Mouse (Mus musculus): ENCODE data around the gene Slc2a3. TPM values are rescaled to one million over a fixed set of nuclear protein-coding genes. Genes with fewer than 3 reads are reported as not detected.

Gene Slc2a3
- 100 and 101 TPM in 2 replicates for polyA plus RNA-seq (2012; rRNA removed)

DNA sequence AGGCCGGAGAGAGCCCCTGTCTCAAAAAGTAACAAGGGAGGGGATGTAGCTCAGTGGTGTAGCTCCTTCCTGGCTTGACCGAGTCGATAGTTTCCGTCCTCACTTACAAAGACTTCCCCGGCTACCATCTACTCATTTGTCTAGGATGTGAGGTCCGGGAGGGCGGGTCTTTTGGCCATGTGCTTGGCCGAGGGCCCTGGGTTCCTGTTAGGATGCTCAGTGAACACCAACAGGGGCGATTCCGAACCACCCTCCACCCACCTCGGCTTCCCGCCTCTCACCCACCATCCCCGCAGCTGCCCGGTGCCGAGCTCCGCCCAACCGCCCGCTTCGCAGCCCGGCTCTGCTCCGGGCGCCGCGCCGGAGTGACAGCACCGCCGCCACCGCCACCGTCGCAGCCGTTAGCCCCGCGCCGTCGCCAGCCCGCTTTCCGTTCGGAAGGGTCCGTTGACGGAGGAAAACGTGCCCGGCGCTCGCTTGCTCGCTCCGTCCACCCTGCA, at the start of gene Slc2a3:
TSS of gene Slc2a3 (minus strand) at position 340 of the 500 bp plus-strand sequence.
- Histone ChIP-seq H3K4me3 (ENCODE audit: insufficient read depth, low read length) (peak within 1 kb of the TSS; percentile 76), H3K27ac (ENCODE audit: insufficient read depth, low read length) (peak within 1 kb of the TSS; percentile 97), H3K4me1 (ENCODE audit: control insufficient read depth, insufficient read depth, low read length) (no peaks in the 10 kb centered on the region)
- TF ChIP-seq CTCF (IDR thresholded peaks at IDR 0.05; ENCODE audit: extremely low read depth, insufficient read depth, low read length) (no peak), POLR2A (IDR thresholded peaks at IDR 0.05; ENCODE audit: extremely low read depth, insufficient read depth, low read length) (no peak)

- Histone ChIP-seq H3K4me3 (ENCODE audit: insufficient read depth, low read length) (no peak overlapping the region), H3K27ac (ENCODE audit: insufficient read depth, low read length) (no peak overlapping the region), H3K4me1 (ENCODE audit: control insufficient read depth, insufficient read depth, low read length) (no peaks in the 10 kb centered on the region)
- no peak for TF ChIP-seq POLR2A (IDR thresholded peaks at IDR 0.05; ENCODE audit: extremely low read depth, insufficient read depth, low read length)
- no peak for TF ChIP-seq CTCF (IDR thresholded peaks at IDR 0.05; ENCODE audit: extremely low read depth, insufficient read depth, low read length)
Measured at GRCm38 (mm10) chr6:122843759-122844158, 42.3 kb upstream of the Slc2a3 start.

DNA sequence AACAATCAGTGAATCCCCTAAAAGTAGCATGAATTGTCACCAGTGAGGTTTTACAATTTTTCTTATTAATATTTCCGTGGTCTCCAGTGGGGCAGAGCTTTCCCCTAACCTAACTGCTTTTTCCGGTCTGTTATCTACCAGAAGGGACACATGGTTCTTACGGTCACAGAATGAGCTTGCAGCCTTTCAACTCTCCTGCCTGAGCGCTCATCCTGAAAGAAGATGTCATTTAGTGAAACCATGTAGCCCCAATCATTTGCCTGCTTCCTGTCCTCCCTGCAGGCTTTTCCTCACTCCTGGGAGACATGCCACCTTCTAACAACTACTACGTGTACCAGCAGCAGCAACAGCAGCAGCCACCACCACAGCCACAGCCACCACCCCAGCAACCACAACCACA, 36.1 kb upstream of the Slc2a3 start:
- H3K4me1 ChIP-seq (ENCODE audit: control insufficient read depth, insufficient read depth, low read length) = peaks cover 2% of the 10 kb centered on the region; the same call in 1 of the 2 replicates

DNA sequence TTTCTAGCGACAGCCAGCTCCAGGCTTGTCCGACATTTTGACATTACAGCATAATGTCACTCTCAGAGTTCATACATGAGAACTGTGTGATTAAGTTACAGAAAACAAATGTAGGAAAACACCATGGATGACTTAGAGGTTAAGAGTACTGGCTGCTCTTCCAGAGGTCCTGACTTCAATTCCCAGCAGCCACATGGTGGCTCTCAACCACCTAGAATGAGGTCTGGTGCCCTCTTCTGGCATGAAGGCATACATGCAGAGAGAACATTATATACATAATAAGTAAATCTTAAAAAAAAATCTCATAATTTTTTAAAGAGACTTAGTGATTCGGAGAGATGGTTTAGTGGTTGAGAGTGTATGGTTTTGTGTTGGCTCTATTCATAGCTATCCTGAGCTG, 35.5 kb upstream of the Slc2a3 start:
- H3K4me3 ChIP-seq (ENCODE audit: insufficient read depth, low read length) = no peak overlapping the region
- TF ChIP-seq POLR2A (IDR thresholded peaks at IDR 0.05; ENCODE audit: extremely low read depth, insufficient read depth, low read length) (no peak), CTCF (IDR thresholded peaks at IDR 0.05; ENCODE audit: extremely low read depth, insufficient read depth, low read length) (no peak)
- peaks cover 2% of the 10 kb centered on the region; the same call in 1 of the 2 replicates for H3K4me1 ChIP-seq (ENCODE audit: control insufficient read depth, insufficient read depth, low read length)
- no peak overlapping the region for H3K27ac ChIP-seq (ENCODE audit: insufficient read depth, low read length)

More for the DNA sequence above, 36.1 kb upstream of the Slc2a3 start:
- Histone ChIP-seq H3K4me3 (ENCODE audit: insufficient read depth, low read length) (no peak overlapping the region), H3K27ac (ENCODE audit: insufficient read depth, low read length) (no peak overlapping the region)
- TF ChIP-seq POLR2A (IDR thresholded peaks at IDR 0.05; ENCODE audit: extremely low read depth, insufficient read depth, low read length) (no peak), CTCF (IDR thresholded peaks at IDR 0.05; ENCODE audit: extremely low read depth, insufficient read depth, low read length) (no peak)

GRCm38 (mm10) chr6:122834365-122834764, 32.9 kb upstream of the Slc2a3 start:
- H3K27ac ChIP-seq (ENCODE audit: insufficient read depth, low read length) = no peak overlapping the region
- no peak overlapping the region for H3K4me3 ChIP-seq (ENCODE audit: insufficient read depth, low read length)
- peaks cover 2% of the 10 kb centered on the region; the same call in 1 of the 2 replicates for H3K4me1 ChIP-seq (ENCODE audit: control insufficient read depth, insufficient read depth, low read length)
- TF ChIP-seq POLR2A (IDR thresholded peaks at IDR 0.05; ENCODE audit: extremely low read depth, insufficient read depth, low read length) (no peak), CTCF (IDR thresholded peaks at IDR 0.05; ENCODE audit: extremely low read depth, insufficient read depth, low read length) (peak; percentile 66)

DNA sequence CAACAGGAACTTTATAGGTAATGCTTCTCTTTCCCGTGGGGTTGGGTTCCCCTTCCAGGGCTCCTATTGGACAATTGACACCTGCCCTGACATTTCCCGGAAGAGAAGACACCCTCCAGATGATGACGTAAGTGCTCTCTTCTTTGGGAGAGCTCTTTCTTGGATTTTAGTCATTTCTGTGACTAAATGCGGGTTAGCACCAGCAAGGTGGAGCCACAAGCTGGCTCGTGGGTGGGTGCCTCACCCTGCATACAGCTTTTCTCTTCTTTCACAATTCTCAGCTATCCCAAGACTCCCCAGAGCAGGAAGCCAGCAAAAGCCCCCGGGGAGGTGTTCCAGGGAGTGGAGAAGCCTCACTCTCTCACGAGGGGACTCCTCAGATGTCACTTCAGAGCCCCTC, 31.4 kb upstream of the Slc2a3 start:
- TF ChIP-seq POLR2A (IDR thresholded peaks at IDR 0.05; ENCODE audit: extremely low read depth, insufficient read depth, low read length) (no peak), CTCF (IDR thresholded peaks at IDR 0.05; ENCODE audit: extremely low read depth, insufficient read depth, low read length) (no peak)
- no peak overlapping the region for H3K27ac ChIP-seq (ENCODE audit: insufficient read depth, low read length)
- H3K4me1 ChIP-seq (ENCODE audit: control insufficient read depth, insufficient read depth, low read length) = peaks cover 2% of the 10 kb centered on the region; the same call in 1 of the 2 replicates
- no peak overlapping the region for H3K4me3 ChIP-seq (ENCODE audit: insufficient read depth, low read length)

DNA sequence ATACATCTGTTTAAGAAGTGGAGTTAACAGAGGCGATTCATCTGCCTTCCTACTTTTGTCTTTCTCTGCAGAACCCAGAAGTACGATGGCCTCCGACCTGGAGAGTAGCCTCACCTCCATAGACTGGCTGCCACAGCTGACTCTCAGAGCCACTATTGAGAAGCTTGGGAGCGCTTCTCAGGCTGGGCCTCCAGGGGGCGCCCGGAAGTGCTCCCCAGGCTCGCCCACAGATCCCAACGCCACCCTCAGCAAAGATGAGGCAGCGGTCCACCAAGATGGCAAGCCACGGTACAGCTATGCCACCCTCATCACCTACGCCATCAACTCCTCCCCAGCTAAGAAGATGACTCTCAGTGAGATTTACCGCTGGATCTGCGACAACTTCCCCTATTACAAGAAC, 26.6 kb upstream of the Slc2a3 start:
- Histone ChIP-seq H3K27ac (ENCODE audit: insufficient read depth, low read length) (no peak overlapping the region), H3K4me1 (ENCODE audit: control insufficient read depth, insufficient read depth, low read length) (peaks cover 11% of the 10 kb centered on the region), H3K4me3 (ENCODE audit: insufficient read depth, low read length) (no peak overlapping the region)
- TF ChIP-seq POLR2A (IDR thresholded peaks at IDR 0.05; ENCODE audit: extremely low read depth, insufficient read depth, low read length) (no peak), CTCF (IDR thresholded peaks at IDR 0.05; ENCODE audit: extremely low read depth, insufficient read depth, low read length) (0 out of 2 replicates have a peak, but pooled peaks have one; percentile 14)

DNA sequence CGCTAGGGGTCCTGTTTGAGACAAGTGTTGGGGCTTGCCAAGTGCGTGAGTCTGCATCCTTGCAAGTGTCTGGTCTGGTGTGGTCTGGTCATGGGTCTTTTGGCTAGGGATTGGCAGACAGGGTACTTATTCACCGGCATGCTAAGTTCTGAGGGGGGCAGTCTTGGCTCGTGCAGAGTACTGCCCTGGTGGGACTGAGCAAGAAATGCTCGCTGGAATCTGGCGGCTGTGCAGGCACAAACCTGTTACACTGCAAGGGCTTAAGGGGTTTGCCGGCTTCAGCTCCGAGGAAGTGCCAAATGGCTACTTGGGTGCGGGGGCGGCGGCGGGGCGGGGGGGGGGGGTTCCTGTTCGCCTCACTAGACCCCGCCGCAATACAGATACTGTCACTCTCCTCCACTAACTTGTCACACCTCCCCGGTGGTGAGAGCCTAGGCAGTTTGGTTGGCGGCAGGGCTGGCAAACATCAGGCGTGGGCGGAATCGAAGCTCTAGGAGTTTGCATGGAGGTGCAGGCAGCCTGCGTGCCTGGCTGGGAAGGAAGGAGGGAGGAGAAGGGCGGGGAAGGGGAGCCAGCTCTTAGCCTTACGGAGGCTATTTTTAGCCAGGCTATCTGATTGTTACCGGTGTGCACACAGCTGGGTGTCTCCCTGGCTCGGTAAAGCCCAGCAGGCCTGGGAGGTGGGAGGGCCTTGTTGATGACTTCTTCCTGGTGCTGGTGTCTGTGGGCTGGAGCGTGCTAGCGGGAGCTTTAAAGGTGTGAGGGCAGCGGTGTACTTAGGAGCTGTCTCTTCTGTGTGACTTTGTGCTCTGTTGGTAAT, 24.7 kb upstream of the Slc2a3 start:
- peaks cover 15% of the 10 kb centered on the region for H3K4me1 ChIP-seq (ENCODE audit: control insufficient read depth, insufficient read depth, low read length)
- TF ChIP-seq POLR2A (IDR thresholded peaks at IDR 0.05; ENCODE audit: extremely low read depth, insufficient read depth, low read length) = no peak
- no peak for TF ChIP-seq CTCF (IDR thresholded peaks at IDR 0.05; ENCODE audit: extremely low read depth, insufficient read depth, low read length)
- no peak overlapping the region for H3K27ac ChIP-seq (ENCODE audit: insufficient read depth, low read length)
- H3K4me3 ChIP-seq (ENCODE audit: insufficient read depth, low read length) = peak overlapping the region; percentile 44

DNA sequence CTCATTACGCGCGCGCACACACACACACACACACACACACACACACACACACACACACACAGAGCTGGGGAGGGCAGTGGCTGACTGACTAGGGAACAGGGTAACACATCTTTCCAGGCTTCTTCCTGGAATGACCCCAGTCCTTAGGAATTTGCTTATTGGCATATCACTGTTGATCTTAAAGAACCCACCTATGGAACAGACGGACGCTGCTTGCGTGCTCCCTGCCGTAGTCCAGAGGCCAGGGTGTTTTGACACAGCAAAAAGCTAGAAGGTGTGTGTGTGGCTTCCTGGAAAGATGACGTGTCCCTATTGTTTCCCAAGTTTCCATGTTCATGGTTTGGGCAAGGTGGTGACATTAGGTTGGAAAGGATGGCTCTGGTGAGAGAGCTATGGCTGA, 23.7 kb upstream of the Slc2a3 start:
- no peak for TF ChIP-seq POLR2A (IDR thresholded peaks at IDR 0.05; ENCODE audit: extremely low read depth, insufficient read depth, low read length)
- no peak for TF ChIP-seq CTCF (IDR thresholded peaks at IDR 0.05; ENCODE audit: extremely low read depth, insufficient read depth, low read length)
- peaks cover 15% of the 10 kb centered on the region for H3K4me1 ChIP-seq (ENCODE audit: control insufficient read depth, insufficient read depth, low read length)

GRCm38 (mm10) chr6:122824086-122824485, 22.6 kb upstream of the Slc2a3 start:
- no peak overlapping the region for H3K4me3 ChIP-seq (ENCODE audit: insufficient read depth, low read length)
- TF ChIP-seq CTCF (IDR thresholded peaks at IDR 0.05; ENCODE audit: extremely low read depth, insufficient read depth, low read length) (no peak), POLR2A (IDR thresholded peaks at IDR 0.05; ENCODE audit: extremely low read depth, insufficient read depth, low read length) (no peak)
- no peak overlapping the region for H3K27ac ChIP-seq (ENCODE audit: insufficient read depth, low read length)
- peaks cover 15% of the 10 kb centered on the region for H3K4me1 ChIP-seq (ENCODE audit: control insufficient read depth, insufficient read depth, low read length)

More for the DNA sequence above, 23.7 kb upstream of the Slc2a3 start:
- Histone ChIP-seq H3K27ac (ENCODE audit: insufficient read depth, low read length) (no peak overlapping the region), H3K4me3 (ENCODE audit: insufficient read depth, low read length) (no peak overlapping the region)
